Mouse (Mus musculus): ENCODE data around the gene Pak7. TPM values are rescaled to one million over a fixed set of nuclear protein-coding genes. Genes with fewer than 3 reads are reported as not detected.

Gene Pak7
- polyA plus RNA-seq, 1 experiment from 2014 or later, result 0.89 TPM

Other genes starting within 250 kb of the Pak7 start
- gene Ankef1, start 113.9 kb upstream of the Pak7 start, polyA plus RNA-seq (2016; fragmentation: Nextera tagmentation; extraction: Ambion mirVana), result 0.10 TPM in 1 of 2 replicates, not detected in the other

Measured in heart, embryonic 12.5 days (tissue).